Mouse (Mus musculus): ENCODE results near the gene Gm12216. TPM values are rescaled to one million over a fixed set of nuclear protein-coding genes. Genes with fewer than 3 reads are reported as not detected.

Gm12216 gene
- polyA plus RNA-seq, 1 experiment from 2014 or later, result not detected

GRCm38 (mm10) chr11:53778455-53778854 is 80.6 kb downstream of the Gm12216 start:
- WGBS (ENCODE audit: insufficient replicate concordance), result 67% methylated on average over 5 of the region's 5 CpGs
- Histone ChIP-seq H3K27me3 (no peaks in the 10 kb centered on the region), H3K9ac (no peak overlapping the region), H3K4me2 (no peak overlapping the region), H3K4me3 (replicated peaks) (no peak overlapping the region), H3K9me3 (replicated peaks) (no peaks in the 10 kb centered on the region), H3K36me3 (replicated peaks) (peaks cover 45% of the 10 kb centered on the region), H3K27ac (replicated peaks) (no peak overlapping the region), H3K4me1 (replicated peaks) (peaks cover 22% of the 10 kb centered on the region)
- ATAC-seq (ENCODE audit: insufficient read depth), result no peak

- Histone ChIP-seq H3K36me3 (replicated peaks) (peaks cover 48% of the 10 kb centered on the region), H3K9ac (no peak overlapping the region), H3K4me2 (no peak overlapping the region), H3K4me1 (replicated peaks) (peaks cover 23% of the 10 kb centered on the region), H3K9me3 (replicated peaks) (no peaks in the 10 kb centered on the region), H3K27ac (replicated peaks) (no peak overlapping the region), H3K27me3 (no peaks in the 10 kb centered on the region), H3K4me3 (replicated peaks) (no peak overlapping the region)
- WGBS (ENCODE audit: insufficient replicate concordance), result 64% methylated on average over 5 of the region's 5 CpGs
- ATAC-seq (ENCODE audit: insufficient read depth), result no peak
Measured at GRCm38 (mm10) chr11:53777736-53778135, 81.3 kb downstream of the Gm12216 start.

GRCm38 (mm10) chr11:53774659-53775255 is 84.3 kb downstream of the Gm12216 start:
- peaks cover 48% of the 10 kb centered on the region for H3K36me3 ChIP-seq (replicated peaks)
- WGBS (ENCODE audit: insufficient replicate concordance), result 68% methylated on average over 13 of the region's 13 CpGs
- H3K4me2 ChIP-seq, result no peak overlapping the region

GRCm38 (mm10) chr11:53773641-53774360 is 85.3 kb downstream of the Gm12216 start:
- Histone ChIP-seq H3K36me3 (replicated peaks) (peaks cover 48% of the 10 kb centered on the region), H3K27ac (replicated peaks) (no peak overlapping the region), H3K27me3 (peaks cover 31% of the 10 kb centered on the region), H3K4me3 (replicated peaks) (no peak overlapping the region), H3K9me3 (replicated peaks) (no peaks in the 10 kb centered on the region), H3K4me2 (no peak overlapping the region), H3K9ac (no peak overlapping the region), H3K4me1 (replicated peaks) (peaks cover 34% of the 10 kb centered on the region)
- no peak for ATAC-seq (ENCODE audit: insufficient read depth)
- WGBS (ENCODE audit: insufficient replicate concordance), result 71% methylated on average over 16 of the region's 16 CpGs

More at GRCm38 (mm10) chr11:53774659-53775255, 84.3 kb downstream of the Gm12216 start:
- no peak for ATAC-seq (ENCODE audit: insufficient read depth)
- H3K27ac ChIP-seq (replicated peaks), result no peak overlapping the region
- no peaks in the 10 kb centered on the region for H3K9me3 ChIP-seq (replicated peaks)
- H3K4me1 ChIP-seq (replicated peaks), result peaks cover 26% of the 10 kb centered on the region
- no peak overlapping the region for H3K9ac ChIP-seq
- no peak overlapping the region for H3K4me3 ChIP-seq (replicated peaks)
- H3K27me3 ChIP-seq, result peaks cover 21% of the 10 kb centered on the region

GRCm38 (mm10) chr11:53773087-53773486 is 86.0 kb downstream of the Gm12216 start, which contains the start of gene Gm17334:
TSS of gene Gm17334 (minus strand) at chr11:53773187.
- H3K27me3 ChIP-seq, result peaks cover 38% of the 10 kb centered on the region
- H3K9me3 ChIP-seq (replicated peaks), result no peaks in the 10 kb centered on the region
- H3K9ac ChIP-seq, result no peak within 1 kb of the TSS
- 0 out of 2 replicates have a peak within 1 kb of the TSS, but pooled peaks have one; percentile 80 for H3K4me2 ChIP-seq
- ATAC-seq (ENCODE audit: insufficient read depth), result no peak
- H3K4me1 ChIP-seq (replicated peaks), result peaks cover 34% of the 10 kb centered on the region
- H3K27ac ChIP-seq (replicated peaks), result no peak within 1 kb of the TSS
- H3K36me3 ChIP-seq (replicated peaks), result peaks cover 43% of the 10 kb centered on the region
- H3K4me3 ChIP-seq (replicated peaks), result no peak within 1 kb of the TSS
- 57% methylated on average over 5 of the region's 5 CpGs for WGBS (ENCODE audit: insufficient replicate concordance)

- H3K4me1 ChIP-seq (replicated peaks), result peaks cover 34% of the 10 kb centered on the region
- WGBS (ENCODE audit: insufficient replicate concordance), result 40% methylated on average over 9 of the region's 9 CpGs
- no peak overlapping the region for H3K9ac ChIP-seq
- H3K9me3 ChIP-seq (replicated peaks), result no peaks in the 10 kb centered on the region
- H3K36me3 ChIP-seq (replicated peaks), result peaks cover 38% of the 10 kb centered on the region
- H3K27ac ChIP-seq (replicated peaks), result no peak overlapping the region
- H3K4me2 ChIP-seq, result 0 out of 2 replicates have a peak overlapping the region, but pooled peaks have one; percentile 6
- H3K27me3 ChIP-seq, result peaks cover 40% of the 10 kb centered on the region
- H3K4me3 ChIP-seq (replicated peaks), result no peak overlapping the region
- ATAC-seq (ENCODE audit: insufficient read depth), result no peak
Measured at GRCm38 (mm10) chr11:53772536-53772935, 86.5 kb downstream of the Gm12216 start.

GRCm38 (mm10) chr11:53771001-53771744 is 87.9 kb downstream of the Gm12216 start:
- Histone ChIP-seq H3K27me3 (peaks cover 43% of the 10 kb centered on the region), H3K4me1 (replicated peaks) (peaks cover 32% of the 10 kb centered on the region), H3K9ac (no peak overlapping the region; the same call in 1 of the 2 replicates), H3K4me3 (replicated peaks) (peak overlapping the region; percentile 64), H3K27ac (replicated peaks) (0 out of 2 replicates have a peak overlapping the region, but pooled peaks have one; percentile 19), H3K4me2 (peak overlapping the region; percentile 80), H3K36me3 (replicated peaks) (peaks cover 28% of the 10 kb centered on the region), H3K9me3 (replicated peaks) (no peaks in the 10 kb centered on the region)
- WGBS (ENCODE audit: insufficient replicate concordance), result 60% methylated on average over 11 of the region's 11 CpGs
- ATAC-seq (ENCODE audit: insufficient read depth), result no peak

- Histone ChIP-seq H3K4me3 (replicated peaks) (peak overlapping the region; percentile 64), H3K9me3 (replicated peaks) (no peaks in the 10 kb centered on the region), H3K36me3 (replicated peaks) (peaks cover 20% of the 10 kb centered on the region), H3K27me3 (peaks cover 43% of the 10 kb centered on the region), H3K4me2 (peak overlapping the region; percentile 80), H3K4me1 (replicated peaks) (peaks cover 32% of the 10 kb centered on the region), H3K27ac (replicated peaks) (peak overlapping the region; percentile 79), H3K9ac (peak overlapping the region; percentile 42)
- peak; percentile 72 for ATAC-seq (ENCODE audit: insufficient read depth)
- WGBS (ENCODE audit: insufficient replicate concordance), result under 1% methylated on average over 64 of the region's 75 CpGs
Measured at GRCm38 (mm10) chr11:53770125-53770791, 88.8 kb downstream of the Gm12216 start.

GRCm38 (mm10) chr11:53769760-53770124 is 89.3 kb downstream of the Gm12216 start, which contains the start of gene Irf1:
TSS of gene Irf1 (plus strand) at chr11:53770014.
- H3K4me3 ChIP-seq (replicated peaks), result peak within 1 kb of the TSS; percentile 64
- peaks cover 36% of the 10 kb centered on the region for H3K4me1 ChIP-seq (replicated peaks)
- peak within 1 kb of the TSS; percentile 42 for H3K9ac ChIP-seq
- WGBS (ENCODE audit: insufficient replicate concordance), result under 1% methylated on average over 40 of the region's 40 CpGs
- H3K36me3 ChIP-seq (replicated peaks), result peaks cover 16% of the 10 kb centered on the region
- ATAC-seq (ENCODE audit: insufficient read depth), result peak; percentile 80
- H3K27me3 ChIP-seq, result peaks cover 45% of the 10 kb centered on the region
- no peaks in the 10 kb centered on the region for H3K9me3 ChIP-seq (replicated peaks)
- H3K4me2 ChIP-seq, result peak within 1 kb of the TSS; percentile 80
- peak within 1 kb of the TSS; percentile 79 for H3K27ac ChIP-seq (replicated peaks)

- H3K4me3 ChIP-seq (replicated peaks), result peak overlapping the region; percentile 64; the same call in 1 of the 2 replicates
- peaks cover 10% of the 10 kb centered on the region; the same call in 1 of the 2 replicates for H3K36me3 ChIP-seq (replicated peaks)
- peaks cover 41% of the 10 kb centered on the region for H3K4me1 ChIP-seq (replicated peaks)
- peak overlapping the region; percentile 42; the same call in 1 of the 2 replicates for H3K27ac ChIP-seq (replicated peaks)
- no peak for ATAC-seq (ENCODE audit: insufficient read depth)
- H3K4me2 ChIP-seq, result peak overlapping the region; percentile 80
- 0 out of 2 replicates have a peak overlapping the region, but pooled peaks have one; percentile 26 for H3K9ac ChIP-seq
- H3K27me3 ChIP-seq, result peaks cover 48% of the 10 kb centered on the region
- WGBS (ENCODE audit: insufficient replicate concordance), result 51% methylated on average over 12 of the region's 12 CpGs
- no peaks in the 10 kb centered on the region for H3K9me3 ChIP-seq (replicated peaks)
Measured at GRCm38 (mm10) chr11:53769185-53769576, 89.9 kb downstream of the Gm12216 start.
